Mouse (Mus musculus) bone marrow macrophage, adult 2 months (primary cell): Measurements from ENCODE around the gene Trim28.

Source experiments
- CTCF ChIP-seq: IDR thresholded peaks from 2 replicates; pipeline ENCODE4 v1.5.1; 2012; ENCODE audit warnings: low read depth, mild to moderate bottlenecking, low read length, moderate library complexity
- POLR2A ChIP-seq: IDR thresholded peaks from 2 replicates; pipeline ENCODE4 v1.6.1; 2012; ENCODE audit warnings: mild to moderate bottlenecking, low read depth, low read length, borderline replicate concordance

DNA sequence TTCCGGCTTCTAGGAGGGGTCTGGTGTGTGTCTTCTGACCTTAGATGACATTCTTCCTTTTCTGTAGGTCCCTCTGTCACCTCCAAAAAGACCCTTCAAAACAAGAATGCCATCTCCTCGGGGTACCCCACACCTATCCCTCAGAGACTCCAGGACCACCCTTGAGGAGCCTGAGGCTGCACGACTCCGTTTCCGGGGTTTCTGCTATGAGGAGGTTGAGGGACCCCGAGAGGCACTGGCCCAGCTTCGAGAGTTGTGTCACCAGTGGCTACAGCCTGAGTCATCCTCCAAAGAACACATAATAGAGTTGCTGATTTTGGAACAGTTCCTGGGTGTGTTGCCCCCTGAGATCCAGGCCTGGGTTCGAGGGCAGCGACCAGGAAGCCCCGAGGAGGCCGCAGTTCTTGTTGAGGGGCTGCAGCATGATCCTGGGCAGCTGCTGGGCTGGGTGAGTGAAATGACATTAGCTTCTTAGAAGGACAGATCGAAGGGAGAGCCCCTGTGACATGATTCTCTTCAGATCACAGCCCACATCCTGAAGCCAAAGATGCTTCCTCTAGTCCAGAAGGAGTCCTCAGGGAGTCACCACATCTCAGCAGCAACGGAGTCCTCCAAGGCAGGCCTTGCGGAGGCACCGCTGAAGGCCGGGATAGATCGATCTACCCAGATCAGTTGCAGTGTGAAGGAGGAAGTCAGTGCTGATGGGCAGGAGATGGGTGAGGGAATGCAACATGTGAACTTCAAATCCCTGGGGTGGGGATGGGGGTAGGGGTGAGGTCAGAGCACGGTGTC, 19.8 kb upstream of the Trim28 start:
- no peak for TF ChIP-seq POLR2A
- TF ChIP-seq CTCF: no peak
